Mouse (Mus musculus) embryonic fibroblast, embryonic 13.5 days (primary cell): ENCODE measurements around the gene Cdk12. TPM values are rescaled to one million over a fixed set of nuclear protein-coding genes. Genes with fewer than 3 reads are reported as not detected.

Source experiments
- H3K27ac ChIP-seq: 2 replicates; pipeline ENCODE4 v1.5.1; 2012; ENCODE audit warnings: low read length, control low read depth, inconsistent platforms; ENCODE audit not compliant: insufficient read depth
- H3K4me1 ChIP-seq: 2 replicates; pipeline ENCODE4 v1.6.1; 2011; ENCODE audit warnings: low read length; ENCODE audit not compliant: control insufficient read depth, insufficient read depth
- H3K4me3 ChIP-seq: 2 replicates; pipeline ENCODE4 v1.5.1; 2011; ENCODE audit warnings: mild to moderate bottlenecking, control low read depth, low read length; ENCODE audit not compliant: insufficient read depth
- CTCF ChIP-seq: IDR thresholded peaks from 2 replicates; pipeline ENCODE4 v1.5.1; 2011; ENCODE audit warnings: mild to moderate bottlenecking, control low read depth, low read length, moderate library complexity, borderline replicate concordance; ENCODE audit not compliant: insufficient read depth
- POLR2A ChIP-seq: IDR thresholded peaks from 2 replicates; pipeline ENCODE4 v1.6.1; 2011; ENCODE audit warnings: low read depth, mild to moderate bottlenecking, control low read depth, low read length, moderate library complexity
- polyA plus RNA-seq: library from polyadenylated mRNA; stranded (reverse); fragments of >200 nt; gene quantifications from 2 replicates; pipeline ENCODE4 v1.2.4, GENCODE M21; 2011; ENCODE audit warnings: low read depth; ENCODE audit not compliant: missing spikeins, insufficient read length

Cdk12 gene
- polyA plus RNA-seq, 1 experiment = 42.0 TPM

DNA sequence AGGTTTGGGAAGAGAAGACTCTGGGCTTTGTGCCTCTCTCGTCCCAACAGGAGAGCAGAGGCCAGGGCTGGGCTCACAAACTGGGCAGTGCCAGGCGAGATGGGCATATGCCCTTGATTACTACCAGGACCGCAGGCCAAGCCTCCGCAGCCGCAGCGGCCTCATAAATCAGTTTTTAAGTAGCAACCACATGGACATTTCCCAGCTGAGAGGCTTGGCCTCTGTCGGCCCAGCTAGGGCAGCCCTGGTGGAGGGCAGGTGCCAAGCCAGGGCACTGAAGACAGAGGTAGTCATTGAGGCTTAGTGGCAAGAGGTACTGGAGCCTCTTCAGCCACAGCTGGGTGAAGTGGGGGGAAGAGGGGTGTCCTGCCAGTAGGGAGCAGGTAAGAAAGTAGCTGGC lies 114.6 kb downstream of the Cdk12 start:
- Histone ChIP-seq H3K4me1 (no peaks in the 10 kb centered on the region), H3K27ac (no peak overlapping the region), H3K4me3 (no peak overlapping the region)
- TF ChIP-seq CTCF (no peak), POLR2A (no peak)

DNA sequence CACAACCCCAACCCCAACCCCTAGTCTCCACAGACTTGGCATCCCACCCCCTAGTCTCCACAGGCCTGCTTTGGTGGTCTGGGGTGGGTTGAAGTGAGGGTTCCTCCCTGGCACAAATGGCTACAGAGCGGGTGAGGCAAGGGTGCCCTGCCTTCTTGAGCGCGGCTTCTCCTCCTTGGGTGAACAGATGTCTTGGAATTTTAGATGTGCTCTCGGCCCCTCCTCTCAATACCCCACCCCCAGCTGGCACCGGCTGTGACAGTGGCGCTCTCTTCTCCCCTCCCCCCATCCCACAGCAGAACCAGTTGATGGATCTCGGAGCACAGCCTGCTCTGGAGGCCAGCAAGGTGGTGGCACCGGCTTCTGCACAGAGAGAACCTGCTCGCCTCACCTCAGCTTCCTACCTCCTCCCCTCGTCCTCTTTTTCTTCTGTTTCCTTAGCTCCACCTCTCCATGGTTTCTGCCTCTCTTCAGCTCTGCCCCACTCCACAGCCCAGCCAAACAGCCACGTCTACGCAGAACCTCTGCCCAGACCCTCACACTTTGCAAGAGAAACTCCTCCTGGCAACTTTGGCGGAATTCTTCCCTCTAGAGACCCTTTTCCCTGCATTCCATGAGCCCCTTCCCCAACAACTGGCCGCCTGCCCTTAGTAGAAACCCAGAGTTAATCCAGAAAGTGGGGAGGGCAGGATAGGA lies 115.7 kb downstream of the Cdk12 start:
- Histone ChIP-seq H3K4me1 (no peaks in the 10 kb centered on the region), H3K27ac (no peak overlapping the region), H3K4me3 (no peak overlapping the region)
- TF ChIP-seq POLR2A = no peak
- TF ChIP-seq CTCF = no peak

DNA sequence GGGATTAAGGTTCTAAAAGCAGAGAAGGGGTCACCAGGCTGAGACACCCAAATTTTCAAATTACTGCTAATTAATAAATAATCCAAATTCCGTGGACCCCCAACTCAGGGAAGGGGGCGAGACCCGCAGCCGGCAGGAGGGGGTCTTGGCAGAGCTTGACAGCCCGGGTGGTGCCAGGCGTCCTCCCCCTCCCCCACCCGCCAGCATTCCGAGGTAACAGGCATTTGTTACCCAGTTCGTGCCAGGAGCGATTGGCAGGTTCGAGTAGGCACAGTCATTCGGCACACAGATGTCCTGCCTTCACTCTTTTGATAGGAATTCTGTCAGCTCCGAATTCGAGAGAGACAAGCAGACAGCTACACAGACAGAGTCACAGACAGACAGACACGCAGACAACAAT lies 116.3 kb downstream of the Cdk12 start:
- H3K4me1 ChIP-seq = no peaks in the 10 kb centered on the region
- no peak for TF ChIP-seq CTCF
- TF ChIP-seq POLR2A = no peak
- no peak overlapping the region for H3K27ac ChIP-seq
- no peak overlapping the region for H3K4me3 ChIP-seq

DNA sequence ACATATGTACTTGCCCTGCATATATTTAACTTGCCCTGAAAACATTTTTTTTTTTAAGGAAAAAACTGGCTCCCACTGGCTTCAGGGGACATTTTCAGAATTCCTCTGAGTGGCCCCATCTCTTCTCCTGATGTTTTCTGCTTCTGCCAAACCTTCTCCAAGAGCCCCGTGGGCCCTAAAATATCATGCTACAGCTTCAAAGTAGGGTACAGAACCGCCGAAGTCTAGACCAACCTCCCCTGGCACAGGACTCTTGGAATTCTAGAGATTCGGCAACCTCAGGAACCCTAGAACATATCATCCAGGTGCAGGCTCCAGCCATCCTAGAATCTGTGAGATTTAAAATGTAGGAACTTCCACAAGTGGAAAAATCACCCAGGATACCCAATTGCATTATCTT lies 116.7 kb downstream of the Cdk12 start:
- no peak for TF ChIP-seq CTCF
- no peak for TF ChIP-seq POLR2A
- Histone ChIP-seq H3K27ac (no peak overlapping the region), H3K4me3 (no peak overlapping the region), H3K4me1 (no peaks in the 10 kb centered on the region)

DNA sequence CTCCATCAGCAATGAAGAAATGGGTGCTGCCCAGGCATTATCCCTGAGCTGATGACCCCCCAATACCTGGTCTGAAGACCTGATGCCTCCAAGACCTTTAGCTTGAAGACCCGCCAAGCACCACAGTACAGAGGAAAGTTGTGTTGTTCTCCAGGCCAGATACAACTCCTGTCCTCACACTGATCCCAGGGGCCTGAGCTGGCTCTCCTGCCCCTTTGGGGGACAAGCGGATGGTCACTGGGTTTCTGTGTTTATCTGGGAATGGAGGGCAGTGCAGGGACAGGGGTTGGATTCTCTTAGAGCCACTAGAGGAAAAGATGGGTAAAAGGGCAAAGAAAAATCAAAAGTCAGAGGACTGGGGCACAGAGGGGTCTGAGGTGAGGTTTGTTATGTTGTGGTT lies 117.1 kb downstream of the Cdk12 start:
- TF ChIP-seq CTCF (no peak), POLR2A (no peak)
- Histone ChIP-seq H3K4me3 (no peak overlapping the region), H3K27ac (no peak overlapping the region), H3K4me1 (no peaks in the 10 kb centered on the region)

DNA sequence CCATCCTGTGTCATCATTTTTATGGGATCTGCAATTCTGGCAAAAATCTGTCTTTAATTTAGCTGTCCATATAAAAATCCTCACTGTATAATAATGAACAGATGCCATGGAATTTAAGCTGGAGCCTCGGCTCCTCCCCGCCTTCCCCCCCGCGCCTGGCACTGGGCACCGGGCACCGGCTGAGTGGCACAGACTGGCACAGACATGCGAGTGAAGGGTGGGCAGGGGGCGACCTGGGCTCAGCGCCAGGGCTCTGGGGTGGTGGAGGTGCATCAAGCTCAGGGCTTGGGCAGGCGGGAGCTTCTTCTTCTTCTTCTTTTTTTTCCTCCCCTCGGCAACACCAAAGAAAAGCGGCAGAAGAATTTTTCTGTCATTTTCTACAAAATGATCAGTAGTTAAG lies 117.5 kb downstream of the Cdk12 start:
- H3K27ac ChIP-seq = no peak overlapping the region
- no peaks in the 10 kb centered on the region for H3K4me1 ChIP-seq
- H3K4me3 ChIP-seq = no peak overlapping the region
- TF ChIP-seq POLR2A = no peak
- no peak for TF ChIP-seq CTCF

DNA sequence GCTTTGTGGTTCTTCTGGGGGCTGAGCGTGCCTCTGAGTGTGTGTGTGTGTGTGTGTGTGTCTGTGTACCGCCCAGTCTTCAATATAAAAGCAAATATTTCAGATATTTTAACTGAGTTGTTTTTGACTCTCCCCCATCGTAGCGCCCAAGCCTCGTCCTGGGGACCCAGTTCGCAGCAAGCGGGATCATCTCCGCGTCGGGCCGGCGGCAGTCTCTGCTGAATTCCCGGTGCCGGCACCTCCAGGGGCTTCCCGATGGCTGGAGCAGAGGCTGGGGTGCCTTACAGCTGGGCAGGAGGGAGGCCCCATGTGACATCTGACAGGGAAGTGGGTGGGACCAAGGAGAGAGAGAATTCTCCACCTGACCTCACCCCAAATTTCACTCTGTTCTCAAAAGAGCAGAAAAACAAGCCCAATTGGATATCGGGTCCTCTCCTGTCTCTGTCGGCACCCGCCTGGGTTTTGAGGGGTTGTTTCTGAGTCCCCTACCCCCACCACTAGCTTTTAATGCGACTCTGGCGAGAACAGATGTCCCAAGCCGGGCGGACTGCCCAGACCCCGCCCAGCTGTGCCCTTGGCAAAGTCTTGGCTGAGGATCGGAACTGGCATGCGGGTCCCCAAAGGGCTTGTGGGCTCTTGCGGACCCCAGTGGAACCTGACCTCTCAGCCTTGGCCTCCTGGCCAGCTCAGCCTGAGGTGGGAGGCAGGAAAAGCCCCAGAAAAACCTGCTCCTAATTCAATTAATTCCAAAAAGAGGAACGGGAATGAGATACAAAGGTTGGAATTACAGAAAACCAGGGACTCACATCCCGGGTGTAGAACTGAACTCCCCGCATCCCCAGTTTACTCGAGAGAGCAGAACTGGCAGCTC lies 118.2 kb downstream of the Cdk12 start:
- Histone ChIP-seq H3K4me1 (no peaks in the 10 kb centered on the region), H3K4me3 (no peak overlapping the region), H3K27ac (no peak overlapping the region)
- no peak for TF ChIP-seq POLR2A

DNA sequence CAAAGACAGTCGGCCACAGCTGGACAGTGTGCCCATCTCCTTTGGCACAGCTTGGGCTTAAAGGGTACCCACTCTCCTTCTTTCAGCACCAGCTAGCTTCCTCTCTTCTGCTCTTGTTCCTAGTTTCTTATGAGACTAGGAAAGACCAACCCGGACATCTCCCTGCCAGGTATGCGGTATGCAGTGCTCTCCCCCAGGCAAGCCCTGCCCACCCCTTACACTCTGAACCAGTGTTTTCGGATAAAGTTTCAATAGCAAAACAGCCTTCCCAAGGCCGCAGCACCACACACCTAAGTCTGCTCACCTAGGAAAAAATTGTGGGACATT lies 118.8 kb downstream of the Cdk12 start:
- H3K4me1 ChIP-seq = no peaks in the 10 kb centered on the region
- TF ChIP-seq POLR2A = no peak
- TF ChIP-seq CTCF = no peak
- H3K27ac ChIP-seq = no peak overlapping the region
- no peak overlapping the region for H3K4me3 ChIP-seq

DNA sequence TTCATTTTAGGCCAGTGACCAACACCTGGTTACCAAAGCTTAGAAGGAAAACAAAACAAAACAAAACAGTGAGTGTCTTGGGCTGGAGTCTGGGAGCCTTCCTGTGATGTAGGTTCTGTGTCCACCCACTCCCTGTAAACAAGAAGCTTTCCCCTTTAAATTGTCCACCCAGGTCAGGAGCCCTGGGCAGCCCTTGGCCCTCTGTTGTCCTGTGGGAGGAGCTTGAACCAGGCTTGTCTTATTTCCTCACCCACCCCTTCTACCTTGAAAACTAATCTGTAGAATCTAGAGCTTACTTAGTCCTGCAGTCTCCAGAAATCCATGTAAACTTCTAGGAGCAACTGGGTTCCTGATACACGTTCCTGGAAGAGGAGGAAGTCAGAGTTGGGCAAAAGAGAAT lies 119.3 kb downstream of the Cdk12 start:
- no peak for TF ChIP-seq CTCF
- no peak for TF ChIP-seq POLR2A
- H3K4me3 ChIP-seq = no peak overlapping the region
- no peak overlapping the region for H3K27ac ChIP-seq
- H3K4me1 ChIP-seq = no peaks in the 10 kb centered on the region

DNA sequence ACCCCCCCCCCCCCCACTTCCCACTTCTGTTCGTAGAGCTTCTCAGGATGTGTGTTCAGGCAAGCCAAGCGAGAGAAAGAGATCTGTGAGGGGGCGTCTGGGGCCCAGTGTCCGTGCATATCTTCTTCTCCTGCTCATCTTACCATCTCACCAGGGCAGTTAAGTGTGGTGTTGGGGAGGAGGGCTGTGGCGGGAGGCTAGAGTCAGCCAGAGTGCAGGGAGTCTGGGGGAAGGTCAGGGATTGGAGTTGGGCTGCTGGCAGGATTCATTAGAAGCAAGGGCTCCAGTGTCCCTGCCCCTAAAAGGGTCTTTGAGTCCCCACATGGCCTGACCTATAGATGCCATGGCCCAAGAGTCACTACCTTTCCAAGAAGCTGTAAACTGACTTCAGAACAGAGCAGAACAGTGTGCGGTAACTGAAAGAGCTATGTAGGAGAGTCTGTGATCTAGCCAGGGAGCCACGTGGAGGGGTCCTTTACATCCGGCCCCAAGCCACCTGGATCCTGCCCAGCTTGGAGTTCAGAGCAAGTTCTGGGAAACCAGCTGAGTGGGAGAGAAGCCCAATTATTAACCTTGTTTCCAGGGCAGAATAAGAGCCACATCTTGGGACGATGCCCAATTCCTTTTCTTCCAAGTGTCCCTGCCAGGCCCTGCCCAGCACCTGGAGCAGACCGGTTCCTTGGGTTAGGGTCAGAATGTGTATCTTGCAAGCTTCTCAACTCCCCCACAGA lies 120.4 kb downstream of the Cdk12 start:
- no peak for TF ChIP-seq CTCF
- TF ChIP-seq POLR2A = no peak
- H3K27ac ChIP-seq = no peak overlapping the region
- H3K4me3 ChIP-seq = no peak overlapping the region
- no peaks in the 10 kb centered on the region for H3K4me1 ChIP-seq
